Mouse (Mus musculus) stomach, embryonic 16.5 days (tissue): Measurements from ENCODE around the gene Clec2g. TPM values are rescaled to one million over a fixed set of nuclear protein-coding genes. Genes with fewer than 3 reads are reported as not detected.

Experiments
- ATAC-seq: fragments of 200-750 bp; cut with Nextera tagmentation; 2 replicates; pipeline ENCODE4 v1.8.0; 2017; ENCODE audit warnings: moderate number of reproducible peaks, moderate TSS enrichment; ENCODE audit not compliant: insufficient read depth, low FRiP score
- H3K27ac ChIP-seq: fragments of 300-500 bp; sonication (generic); 2 replicates; pipeline ENCODE4 v1.5.1; 2014; ENCODE audit warnings: low read length
- H3K27me3 ChIP-seq: fragments of 300-500 bp; sonication (generic); 2 replicates; pipeline ENCODE4 v1.6.1; 2014; ENCODE audit warnings: low read length, control low read depth, mixed read lengths; ENCODE audit not compliant: control insufficient read depth, insufficient read depth
- H3K36me3 ChIP-seq: fragments of 300-500 bp; sonication (generic); 2 replicates; pipeline ENCODE4 v1.6.1; 2014; ENCODE audit warnings: low read length; ENCODE audit not compliant: control insufficient read depth, insufficient read depth
- H3K4me1 ChIP-seq: fragments of 300-500 bp; sonication (generic); 2 replicates; pipeline ENCODE4 v1.6.1; 2014; ENCODE audit warnings: low read length, control low read depth, mixed read lengths; ENCODE audit not compliant: control insufficient read depth, insufficient read depth
- H3K4me2 ChIP-seq: fragments of 300-500 bp; sonication (generic); 2 replicates; pipeline ENCODE4 v1.6.1; 2014; ENCODE audit warnings: low read depth, low read length, mixed read lengths
- H3K4me3 ChIP-seq: fragments of 300-500 bp; sonication (generic); replicated peaks from 2 replicates; pipeline ENCODE4 v1.5.1; 2014; ENCODE audit warnings: mild to moderate bottlenecking, low read length
- H3K9ac ChIP-seq: fragments of 300-500 bp; sonication (generic); 2 replicates; pipeline ENCODE4 v1.6.1; 2014; ENCODE audit warnings: low read length
- H3K9me3 ChIP-seq: fragments of 300-500 bp; sonication (generic); replicated peaks from 2 replicates; pipeline ENCODE4 v1.6.1; 2016; ENCODE audit warnings: low read length, control low read depth; ENCODE audit not compliant: control insufficient read depth
- WGBS: fragments of 180-500 bp; shearing (Covaris S2); extraction: QIAGEN DNeasy Blood & Tissue Kit; methylation state at CpG from one replicate; pipeline ENCODE4 v1.1.7; 2014; 5-methylcytosine and 5-hydroxymethylcytosine counted together
- microRNA-seq: library from miRNA; unstranded; fragments of <30 nt; microRNA quantifications from one replicate; pipeline ENCODE4, GENCODE M21; 2016
- polyA plus RNA-seq: library from polyadenylated mRNA; unstranded; fragments of >200 nt; fragmentation: Nextera tagmentation; extraction: Ambion mirVana; gene quantifications from 2 replicates; pipeline ENCODE4 v1.2.1, GENCODE M21; 2015

Clec2g gene
- polyA plus RNA-seq, 1 experiment from 2014 or later: 0.92 TPM

DNA sequence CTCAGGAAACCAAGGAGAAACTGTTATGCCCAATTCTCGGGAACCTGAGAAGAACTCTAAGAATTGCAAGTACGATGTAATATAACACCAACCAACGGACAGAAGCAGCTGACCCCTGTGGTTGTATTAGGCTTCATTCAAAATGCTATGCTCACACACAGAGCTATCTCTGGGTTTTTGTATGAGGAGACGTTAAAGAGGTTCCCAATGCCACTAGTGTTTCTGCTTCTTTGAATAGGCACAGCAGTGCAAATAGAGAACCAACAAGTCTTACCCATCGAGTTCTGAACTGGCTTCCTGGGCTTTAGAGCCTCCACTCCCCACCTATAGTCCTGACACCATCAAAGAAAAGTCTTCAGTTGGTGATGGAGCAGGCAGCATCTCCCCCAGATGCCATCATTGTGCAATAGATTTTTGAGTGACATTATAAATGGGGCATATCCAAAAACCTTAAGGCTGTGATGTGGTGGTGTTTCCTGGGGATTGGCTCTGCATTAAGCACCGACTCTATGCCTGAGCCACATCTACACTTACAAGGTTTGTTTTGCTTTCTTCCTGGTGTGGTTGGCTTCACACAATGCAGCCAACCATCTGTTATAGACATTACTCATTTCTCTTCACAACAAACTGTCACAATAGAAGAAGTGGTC, 96.1 kb downstream of the Clec2g start:
- H3K27me3 ChIP-seq: no peaks in the 10 kb centered on the region
- no peak overlapping the region for H3K4me2 ChIP-seq
- H3K4me3 ChIP-seq: no peak overlapping the region
- H3K27ac ChIP-seq: no peak overlapping the region
- H3K9ac ChIP-seq: no peak overlapping the region
- no peak for ATAC-seq
- no peaks in the 10 kb centered on the region for H3K9me3 ChIP-seq
- H3K4me1 ChIP-seq: no peaks in the 10 kb centered on the region
- H3K36me3 ChIP-seq: no peaks in the 10 kb centered on the region
- WGBS: 56% methylated on average over 6 of the region's 6 CpGs

DNA sequence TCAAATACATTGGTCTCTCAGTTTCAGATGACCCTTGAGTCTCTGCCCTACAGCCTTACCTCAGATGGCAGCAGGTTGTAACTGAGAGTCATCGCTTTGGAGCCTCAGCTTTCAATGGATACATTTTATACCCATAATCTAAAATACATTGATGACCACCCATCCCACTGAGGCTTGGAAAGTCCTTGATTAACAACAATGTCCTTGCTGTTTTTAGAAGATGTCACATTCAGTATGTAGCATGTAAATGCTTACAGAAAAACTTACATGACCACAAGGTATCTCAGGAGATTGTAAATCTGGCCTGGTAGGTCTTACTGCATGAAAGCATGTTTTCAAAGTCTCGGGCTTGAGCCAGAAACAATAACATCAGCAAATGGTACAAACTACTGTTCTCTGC, 96.8 kb downstream of the Clec2g start:
- ATAC-seq: no peak
- WGBS: 76% methylated on average over 2 of the region's 2 CpGs
- H3K36me3 ChIP-seq: no peaks in the 10 kb centered on the region
- H3K9me3 ChIP-seq: no peaks in the 10 kb centered on the region
- H3K27me3 ChIP-seq: no peaks in the 10 kb centered on the region
- no peak overlapping the region for H3K9ac ChIP-seq
- H3K4me3 ChIP-seq: no peak overlapping the region
- no peak overlapping the region for H3K4me2 ChIP-seq
- no peak overlapping the region for H3K27ac ChIP-seq
- no peaks in the 10 kb centered on the region for H3K4me1 ChIP-seq

DNA sequence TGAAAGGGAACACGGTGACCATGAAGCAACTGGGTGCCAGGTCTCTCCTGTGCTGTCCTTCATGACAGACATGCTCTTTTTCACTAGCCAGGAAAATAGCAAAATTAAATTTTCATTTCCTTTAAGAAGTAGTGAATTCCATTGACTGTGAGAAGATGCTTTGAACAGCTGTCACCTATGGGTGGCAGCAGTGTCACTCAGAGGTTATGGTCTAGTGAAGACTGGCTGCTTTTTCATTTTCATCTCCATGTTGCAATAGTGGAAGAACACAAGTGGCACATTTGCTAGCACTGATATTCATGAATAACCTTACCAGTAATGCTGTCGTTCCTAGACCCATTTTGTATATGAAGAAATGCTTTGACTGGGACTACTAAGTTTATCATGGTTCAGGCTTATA, 99.2 kb downstream of the Clec2g start:
- H3K9ac ChIP-seq: no peak overlapping the region
- no peaks in the 10 kb centered on the region for H3K36me3 ChIP-seq
- 71% methylated on average over 2 of the region's 2 CpGs for WGBS

More for the DNA sequence above, 99.2 kb downstream of the Clec2g start:
- no peak overlapping the region for H3K4me3 ChIP-seq
- H3K27me3 ChIP-seq: no peaks in the 10 kb centered on the region
- H3K4me2 ChIP-seq: no peak overlapping the region
- no peak for ATAC-seq
- no peak overlapping the region for H3K27ac ChIP-seq
- no peaks in the 10 kb centered on the region for H3K4me1 ChIP-seq
- H3K9me3 ChIP-seq: no peaks in the 10 kb centered on the region

Small RNAs within 50 kb of the gene (microRNA-seq; reads per million reads assigned to microRNA genes)
- gene Gm27336: not detected
- not detected for gene Mir7649

Other genes starting within 250 kb of the Clec2g start
- gene Klrb1, start 211.3 kb upstream of the Clec2g start, polyA plus RNA-seq: not detected in 2 replicates
- 0.25 and 0.27 TPM in 2 replicates for gene Klrb1c, start 145.2 kb upstream of the Clec2g start, polyA plus RNA-seq
- 0.44 TPM in 1 of 2 replicates, not detected in the other for gene Gm44511, start 108.1 kb upstream of the Clec2g start, polyA plus RNA-seq
- gene Klrb1b, start 108.0 kb upstream of the Clec2g start, polyA plus RNA-seq: 0.56 and 0.81 TPM in 2 replicates
- 0.17 and 0.25 TPM in 2 replicates for gene Clec2i, start 46.8 kb upstream of the Clec2g start, polyA plus RNA-seq
- 1.5 and 2.1 TPM in 2 replicates for gene BC035044, start 43.3 kb upstream of the Clec2g start, polyA plus RNA-seq
- gene Klrb1f, start 111.5 kb downstream of the Clec2g start, polyA plus RNA-seq: 0.27 and 0.48 TPM in 2 replicates
- gene Clec2e, start 166.5 kb downstream of the Clec2g start, polyA plus RNA-seq: 2.0 and 2.4 TPM in 2 replicates
- 0.72 and 0.81 TPM in 2 replicates for gene Clec2d, start 246.2 kb downstream of the Clec2g start, polyA plus RNA-seq